Mouse (Mus musculus) induced T-regulatory cell, adult 2 months (primary cell): ENCODE results near the gene Ttc28.

Experiments used
- DNase-seq: peaks from one replicate; pipeline ENCODE4 v3.0.0-alpha.2; 2012; ENCODE audit warnings: low read depth

Gene Ttc28

GRCm38 (mm10) chr5:111050135-111050534 is 170.5 kb downstream of the Ttc28 start:
- no peak for DNase-seq

- no peak for DNase-seq
Measured at GRCm38 (mm10) chr5:111054380-111054779, 174.8 kb downstream of the Ttc28 start.

- no peak for DNase-seq
Measured at GRCm38 (mm10) chr5:111054848-111055428, 175.3 kb downstream of the Ttc28 start.

- DNase-seq, result no peak
Measured at GRCm38 (mm10) chr5:111055507-111055906, 175.9 kb downstream of the Ttc28 start.

GRCm38 (mm10) chr5:111057084-111057483 is 177.5 kb downstream of the Ttc28 start:
- peak; percentile 22 for DNase-seq

GRCm38 (mm10) chr5:111058401-111059139 is 179.0 kb downstream of the Ttc28 start:
- DNase-seq, result peak; percentile 65

GRCm38 (mm10) chr5:111059140-111059921 is 179.7 kb downstream of the Ttc28 start:
- peak; percentile 65 for DNase-seq

- no peak for DNase-seq
Measured at GRCm38 (mm10) chr5:111060246-111060745, 180.7 kb downstream of the Ttc28 start.

- DNase-seq, result no peak
Measured at GRCm38 (mm10) chr5:111063155-111063554, 183.6 kb downstream of the Ttc28 start.

GRCm38 (mm10) chr5:111063991-111064390 is 184.4 kb downstream of the Ttc28 start:
- no peak for DNase-seq

GRCm38 (mm10) chr5:111065770-111066169 is 186.2 kb downstream of the Ttc28 start:
- no peak for DNase-seq

- no peak for DNase-seq
Measured at GRCm38 (mm10) chr5:111069503-111069902, 189.9 kb downstream of the Ttc28 start.

- no peak for DNase-seq
Measured at GRCm38 (mm10) chr5:111069931-111070330, 190.3 kb downstream of the Ttc28 start.

GRCm38 (mm10) chr5:111070361-111070760 is 190.8 kb downstream of the Ttc28 start:
- no peak for DNase-seq

- no peak for DNase-seq
Measured at GRCm38 (mm10) chr5:111073316-111073736, 193.7 kb downstream of the Ttc28 start.

- DNase-seq, result no peak
Measured at GRCm38 (mm10) chr5:111074050-111074449, 194.4 kb downstream of the Ttc28 start.

- DNase-seq, result no peak
Measured at GRCm38 (mm10) chr5:111075841-111076240, 196.2 kb downstream of the Ttc28 start.

- no peak for DNase-seq
Measured at GRCm38 (mm10) chr5:111077261-111077660, 197.7 kb downstream of the Ttc28 start.

GRCm38 (mm10) chr5:111080601-111081000 is 201.0 kb downstream of the Ttc28 start:
- DNase-seq, result no peak

GRCm38 (mm10) chr5:111085849-111086248 is 206.2 kb downstream of the Ttc28 start:
- DNase-seq, result no peak

- no peak for DNase-seq
Measured at GRCm38 (mm10) chr5:111096750-111097149, 217.1 kb downstream of the Ttc28 start.
